Mouse (Mus musculus): ENCODE data around the gene Pum2. TPM values are rescaled to one million over a fixed set of nuclear protein-coding genes. Genes with fewer than 3 reads are reported as not detected.
"Not testable (repeated sequence)": the region's sequence is repeated elsewhere in the genome, so short reads cannot be mapped to it uniquely, and the experiment has no call there.

Gene Pum2
- polyA plus RNA-seq, 1 experiment from 2014 or later = 71.9 TPM

- under 1% methylated on average over 7 of the region's 7 CpGs for WGBS
- Histone ChIP-seq H3K9ac (ENCODE audit: low read depth, low read length) (peak overlapping the region; percentile 100), H3K27ac (ENCODE audit: low read depth, low read length) (peak overlapping the region; percentile 97), H3K9me3 (ENCODE audit: control insufficient read depth, low read length) (no peaks in the 10 kb centered on the region), H3K4me3 (ENCODE audit: low read length) (peak overlapping the region; percentile 90), H3K36me3 (ENCODE audit: control insufficient read depth, insufficient read depth, low read length) (no peaks in the 10 kb centered on the region), H3K4me2 (replicated peaks; ENCODE audit: low read depth, low read length) (peak overlapping the region; percentile 43), H3K27me3 (ENCODE audit: control insufficient read depth, insufficient read depth, low read length) (no peaks in the 10 kb centered on the region), H3K4me1 (ENCODE audit: control insufficient read depth, insufficient read depth, low read length) (peaks cover 13% of the 10 kb centered on the region)
- no peak for ATAC-seq (ENCODE audit: low FRiP score, low TSS enrichment)
Observed at GRCm38 (mm10) chr12:8675361-8675760, 1.4 kb downstream of the Pum2 start.

GRCm38 (mm10) chr12:8676341-8676740 is 2.4 kb downstream of the Pum2 start:
- ATAC-seq (ENCODE audit: low FRiP score, low TSS enrichment) = no peak
- H3K36me3 ChIP-seq (ENCODE audit: control insufficient read depth, insufficient read depth, low read length) = no peaks in the 10 kb centered on the region
- no peaks in the 10 kb centered on the region for H3K27me3 ChIP-seq (ENCODE audit: control insufficient read depth, insufficient read depth, low read length)
- H3K9me3 ChIP-seq (ENCODE audit: control insufficient read depth, low read length) = no peaks in the 10 kb centered on the region
- peaks cover 13% of the 10 kb centered on the region for H3K4me1 ChIP-seq (ENCODE audit: control insufficient read depth, insufficient read depth, low read length)
- no peak overlapping the region for H3K27ac ChIP-seq (ENCODE audit: low read depth, low read length)
- H3K4me3 ChIP-seq (ENCODE audit: low read length) = peak overlapping the region; percentile 90
- H3K4me2 ChIP-seq (replicated peaks; ENCODE audit: low read depth, low read length) = peak overlapping the region; percentile 43
- peak overlapping the region; percentile 34; the same call in 1 of the 2 replicates for H3K9ac ChIP-seq (ENCODE audit: low read depth, low read length)
- 73% methylated on average over 6 of the region's 6 CpGs for WGBS

- no peak overlapping the region for H3K9ac ChIP-seq (ENCODE audit: low read depth, low read length)
- no peak for ATAC-seq (ENCODE audit: low FRiP score, low TSS enrichment)
- H3K9me3 ChIP-seq (ENCODE audit: control insufficient read depth, low read length) = no peaks in the 10 kb centered on the region
- no peak overlapping the region for H3K4me2 ChIP-seq (replicated peaks; ENCODE audit: low read depth, low read length)
- no peaks in the 10 kb centered on the region for H3K27me3 ChIP-seq (ENCODE audit: control insufficient read depth, insufficient read depth, low read length)
- peaks cover 13% of the 10 kb centered on the region for H3K4me1 ChIP-seq (ENCODE audit: control insufficient read depth, insufficient read depth, low read length)
- no peak overlapping the region for H3K4me3 ChIP-seq (ENCODE audit: low read length)
- H3K36me3 ChIP-seq (ENCODE audit: control insufficient read depth, insufficient read depth, low read length) = no peaks in the 10 kb centered on the region
- no peak overlapping the region for H3K27ac ChIP-seq (ENCODE audit: low read depth, low read length)
Observed at GRCm38 (mm10) chr12:8677926-8678325, 4.0 kb downstream of the Pum2 start.

- Histone ChIP-seq H3K4me2 (replicated peaks; ENCODE audit: low read depth, low read length) (no peak overlapping the region), H3K36me3 (ENCODE audit: control insufficient read depth, insufficient read depth, low read length) (no peaks in the 10 kb centered on the region), H3K4me3 (ENCODE audit: low read length) (no peak overlapping the region), H3K9ac (ENCODE audit: low read depth, low read length) (no peak overlapping the region), H3K27me3 (ENCODE audit: control insufficient read depth, insufficient read depth, low read length) (no peaks in the 10 kb centered on the region), H3K9me3 (ENCODE audit: control insufficient read depth, low read length) (no peaks in the 10 kb centered on the region), H3K27ac (ENCODE audit: low read depth, low read length) (no peak overlapping the region), H3K4me1 (ENCODE audit: control insufficient read depth, insufficient read depth, low read length) (no peaks in the 10 kb centered on the region)
- no peak for ATAC-seq (ENCODE audit: low FRiP score, low TSS enrichment)
- WGBS = 88% methylated on average over 1 of the region's 1 CpGs
Observed at GRCm38 (mm10) chr12:8684200-8684599, 10.3 kb downstream of the Pum2 start.

- Histone ChIP-seq H3K9me3 (ENCODE audit: control insufficient read depth, low read length) (no peaks in the 10 kb centered on the region), H3K27ac (ENCODE audit: low read depth, low read length) (no peak overlapping the region), H3K4me2 (replicated peaks; ENCODE audit: low read depth, low read length) (no peak overlapping the region), H3K36me3 (ENCODE audit: control insufficient read depth, insufficient read depth, low read length) (no peaks in the 10 kb centered on the region), H3K9ac (ENCODE audit: low read depth, low read length) (no peak overlapping the region), H3K4me3 (ENCODE audit: low read length) (no peak overlapping the region), H3K27me3 (ENCODE audit: control insufficient read depth, insufficient read depth, low read length) (no peaks in the 10 kb centered on the region), H3K4me1 (ENCODE audit: control insufficient read depth, insufficient read depth, low read length) (no peaks in the 10 kb centered on the region)
- ATAC-seq (ENCODE audit: low FRiP score, low TSS enrichment) = no peak
- WGBS = 92% methylated on average over 3 of the region's 3 CpGs
Observed at GRCm38 (mm10) chr12:8685036-8685435, 11.1 kb downstream of the Pum2 start.

GRCm38 (mm10) chr12:8689882-8690281 is 15.9 kb downstream of the Pum2 start:
- H3K4me2 ChIP-seq (replicated peaks; ENCODE audit: low read depth, low read length); H3K9ac ChIP-seq (ENCODE audit: low read depth, low read length); H3K36me3 ChIP-seq (ENCODE audit: control insufficient read depth, insufficient read depth, low read length); H3K4me1 ChIP-seq (ENCODE audit: control insufficient read depth, insufficient read depth, low read length); H3K27ac ChIP-seq (ENCODE audit: low read depth, low read length); H3K4me3 ChIP-seq (ENCODE audit: low read length); H3K9me3 ChIP-seq (ENCODE audit: control insufficient read depth, low read length); ATAC-seq (ENCODE audit: low FRiP score, low TSS enrichment); H3K27me3 ChIP-seq (ENCODE audit: control insufficient read depth, insufficient read depth, low read length): not testable (repeated sequence)
- 90% methylated on average over 3 of the region's 3 CpGs for WGBS

- Histone ChIP-seq H3K9me3 (ENCODE audit: control insufficient read depth, low read length) (no peaks in the 10 kb centered on the region), H3K4me1 (ENCODE audit: control insufficient read depth, insufficient read depth, low read length) (no peaks in the 10 kb centered on the region), H3K4me3 (ENCODE audit: low read length) (no peak overlapping the region), H3K36me3 (ENCODE audit: control insufficient read depth, insufficient read depth, low read length) (peaks cover 30% of the 10 kb centered on the region), H3K9ac (ENCODE audit: low read depth, low read length) (no peak overlapping the region), H3K4me2 (replicated peaks; ENCODE audit: low read depth, low read length) (no peak overlapping the region), H3K27me3 (ENCODE audit: control insufficient read depth, insufficient read depth, low read length) (no peaks in the 10 kb centered on the region), H3K27ac (ENCODE audit: low read depth, low read length) (no peak overlapping the region)
- 67% methylated on average over 2 of the region's 2 CpGs for WGBS
- no peak for ATAC-seq (ENCODE audit: low FRiP score, low TSS enrichment)
Observed at GRCm38 (mm10) chr12:8698895-8699294, 25.0 kb downstream of the Pum2 start.

- 77% methylated on average over 1 of the region's 1 CpGs for WGBS
Observed at GRCm38 (mm10) chr12:8703988-8704387, 30.1 kb downstream of the Pum2 start.

GRCm38 (mm10) chr12:8708876-8709275 is 34.9 kb downstream of the Pum2 start:
- Histone ChIP-seq H3K4me1 (ENCODE audit: control insufficient read depth, insufficient read depth, low read length) (no peaks in the 10 kb centered on the region), H3K27me3 (ENCODE audit: control insufficient read depth, insufficient read depth, low read length) (no peaks in the 10 kb centered on the region), H3K4me2 (replicated peaks; ENCODE audit: low read depth, low read length) (no peak overlapping the region), H3K27ac (ENCODE audit: low read depth, low read length) (no peak overlapping the region), H3K9me3 (ENCODE audit: control insufficient read depth, low read length) (no peaks in the 10 kb centered on the region), H3K9ac (ENCODE audit: low read depth, low read length) (no peak overlapping the region), H3K4me3 (ENCODE audit: low read length) (no peak overlapping the region), H3K36me3 (ENCODE audit: control insufficient read depth, insufficient read depth, low read length) (peaks cover 52% of the 10 kb centered on the region)
- WGBS = 92% methylated on average over 2 of the region's 2 CpGs
- ATAC-seq (ENCODE audit: low FRiP score, low TSS enrichment) = no peak

More at GRCm38 (mm10) chr12:8703988-8704387, 30.1 kb downstream of the Pum2 start:
- H3K36me3 ChIP-seq (ENCODE audit: control insufficient read depth, insufficient read depth, low read length) = peaks cover 55% of the 10 kb centered on the region
- H3K9me3 ChIP-seq (ENCODE audit: control insufficient read depth, low read length) = no peaks in the 10 kb centered on the region
- H3K4me2 ChIP-seq (replicated peaks; ENCODE audit: low read depth, low read length) = no peak overlapping the region
- H3K4me3 ChIP-seq (ENCODE audit: low read length) = no peak overlapping the region
- no peaks in the 10 kb centered on the region for H3K27me3 ChIP-seq (ENCODE audit: control insufficient read depth, insufficient read depth, low read length)
- no peak overlapping the region for H3K27ac ChIP-seq (ENCODE audit: low read depth, low read length)
- no peak for ATAC-seq (ENCODE audit: low FRiP score, low TSS enrichment)
- H3K4me1 ChIP-seq (ENCODE audit: control insufficient read depth, insufficient read depth, low read length) = no peaks in the 10 kb centered on the region
- no peak overlapping the region for H3K9ac ChIP-seq (ENCODE audit: low read depth, low read length)
